Mouse (Mus musculus) heart, embryonic 13.5 days (tissue): ENCODE measurements around the gene Adgrf3. TPM values are rescaled to one million over a fixed set of nuclear protein-coding genes. Genes with fewer than 3 reads are reported as not detected.

Experiments
- ATAC-seq: fragments of 200-750 bp; cut with Nextera tagmentation; 2 replicates; pipeline ENCODE4 v1.8.0; 2017; ENCODE audit warnings: moderate TSS enrichment; ENCODE audit not compliant: insufficient number of reproducible peaks, low FRiP score, low TSS enrichment; ENCODE audit errors: extremely low read depth
- H3K27ac ChIP-seq: fragments of 300-500 bp; sonication (generic); replicated peaks from 2 replicates; pipeline ENCODE4 v1.5.1; 2015; ENCODE audit warnings: moderate library complexity, mild to moderate bottlenecking, inconsistent platforms
- H3K27me3 ChIP-seq: fragments of 300-500 bp; sonication (generic); replicated peaks from 2 replicates; pipeline ENCODE4 v1.6.1; 2015; ENCODE audit warnings: mild to moderate bottlenecking, inconsistent platforms
- H3K36me3 ChIP-seq: fragments of 300-500 bp; sonication (generic); 2 replicates; pipeline ENCODE4 v1.6.1; 2015; ENCODE audit warnings: mild to moderate bottlenecking, inconsistent platforms
- H3K4me1 ChIP-seq: fragments of 300-500 bp; sonication (generic); 2 replicates; pipeline ENCODE4 v1.6.1; 2015; ENCODE audit warnings: inconsistent platforms
- H3K4me2 ChIP-seq: fragments of 300-500 bp; sonication (generic); 2 replicates; pipeline ENCODE4 v1.6.1; 2015; ENCODE audit warnings: inconsistent platforms, mild to moderate bottlenecking, moderate library complexity
- H3K4me3 ChIP-seq: fragments of 300-500 bp; sonication (generic); 2 replicates; pipeline ENCODE4 v1.5.1; 2015; ENCODE audit warnings: moderate library complexity, mild to moderate bottlenecking, inconsistent platforms
- H3K9ac ChIP-seq: fragments of 300-500 bp; sonication (generic); 2 replicates; pipeline ENCODE4 v1.6.1; 2015; ENCODE audit warnings: inconsistent platforms, mild to moderate bottlenecking, moderate library complexity
- H3K9me3 ChIP-seq: fragments of 300-500 bp; sonication (generic); 2 replicates; pipeline ENCODE4 v1.6.1; 2016; ENCODE audit warnings: inconsistent platforms
- WGBS: fragments of 180-500 bp; shearing (Covaris S2); methylation state at CpG from one replicate; pipeline ENCODE4 v1.1.7; 2015; ENCODE audit warnings: mixed read lengths; 5-methylcytosine and 5-hydroxymethylcytosine counted together
- microRNA counts: library from miRNA; unstranded; fragments of <30 nt; microRNA quantifications from one replicate; lab custom pipeline; 2016
- microRNA-seq: library from miRNA; unstranded; fragments of <30 nt; microRNA quantifications from one replicate; pipeline ENCODE4, GENCODE M21; 2016
- polyA plus RNA-seq: library from polyadenylated mRNA; unstranded; fragments of >200 nt; fragmentation: Nextera tagmentation; extraction: Ambion mirVana; gene quantifications from 2 replicates; pipeline ENCODE4 v1.2.1, GENCODE M21; 2015

The Adgrf3 gene
- polyA plus RNA-seq, 1 experiment from 2014 or later, result 0.78 TPM

- WGBS, result 80% methylated on average over 5 of the region's 5 CpGs
- peaks cover 26% of the 10 kb centered on the region for H3K4me1 ChIP-seq
- no peak overlapping the region for H3K9ac ChIP-seq
- H3K9me3 ChIP-seq, result no peaks in the 10 kb centered on the region
- no peaks in the 10 kb centered on the region for H3K27me3 ChIP-seq
- peaks cover 55% of the 10 kb centered on the region for H3K36me3 ChIP-seq
- no peak overlapping the region for H3K4me3 ChIP-seq
- ATAC-seq, result no peak
- H3K27ac ChIP-seq, result no peak overlapping the region
- H3K4me2 ChIP-seq, result no peak overlapping the region
Observed at GRCm38 (mm10) chr5:30148133-30148920, 57.2 kb downstream of the Adgrf3 start.

GRCm38 (mm10) chr5:30146526-30146925, 59.0 kb downstream of the Adgrf3 start:
- H3K9ac ChIP-seq, result no peak overlapping the region
- 89% methylated on average over 6 of the region's 6 CpGs for WGBS
- no peaks in the 10 kb centered on the region for H3K27me3 ChIP-seq
- H3K27ac ChIP-seq, result no peak overlapping the region
- ATAC-seq, result no peak
- H3K36me3 ChIP-seq, result peaks cover 73% of the 10 kb centered on the region
- peaks cover 15% of the 10 kb centered on the region for H3K4me1 ChIP-seq
- no peak overlapping the region for H3K4me2 ChIP-seq
- H3K9me3 ChIP-seq, result no peaks in the 10 kb centered on the region
- no peak overlapping the region for H3K4me3 ChIP-seq

MicroRNA genes within 50 kb of the gene (microRNA counts, 519-probe panel; counts per million panel counts)
- microRNA mmu-miR-1960 (lab: Ali Mortazavi, UCI), result 209 counts per million, percentile 61 among the panel's probes with 10 or more counts

Small RNA genes within 50 kb of the gene (microRNA-seq; reads per million reads assigned to microRNA genes)
- 1.8 reads per million for gene Mir1960

Other genes starting within 250 kb of the Adgrf3 start
- 0.17 and 0.37 TPM in 2 replicates for gene Il6, start 192.6 kb downstream of the Adgrf3 start, polyA plus RNA-seq
- gene Tyms, start 132.1 kb downstream of the Adgrf3 start, polyA plus RNA-seq, result 117 and 127 TPM in 2 replicates
- gene Garem2, start 100.6 kb downstream of the Adgrf3 start, polyA plus RNA-seq, result 0.17 and 0.25 TPM in 2 replicates
- gene 3110082J24Rik, start 99.6 kb downstream of the Adgrf3 start, polyA plus RNA-seq, result not detected in 2 replicates
- 212 and 223 TPM in 2 replicates for gene Hadha, start 50.6 kb downstream of the Adgrf3 start, polyA plus RNA-seq
- gene Hadhb, start 50.5 kb downstream of the Adgrf3 start, polyA plus RNA-seq, result 318 and 345 TPM in 2 replicates
- 13.6 and 15.5 TPM in 2 replicates for gene Selenoi, start 26.9 kb upstream of the Adgrf3 start, polyA plus RNA-seq
- gene Drc1, start 75.7 kb upstream of the Adgrf3 start, polyA plus RNA-seq, result 0.05 and 0.11 TPM in 2 replicates